Mouse (Mus musculus): Measurements from ENCODE around the gene Ntm. TPM values are rescaled to one million over a fixed set of nuclear protein-coding genes. Genes with fewer than 3 reads are reported as not detected.

Gene Ntm
- polyA plus RNA-seq, 1 experiment = 2.5 TPM

- DNase-seq (ENCODE audit: low spot score) = no peak
Observed at GRCm38 (mm10) chr9:29130717-29131292, 832.1 kb downstream of the Ntm start.

- DNase-seq (ENCODE audit: low spot score) = no peak
Observed at GRCm38 (mm10) chr9:29130316-29130715, 832.6 kb downstream of the Ntm start.

- DNase-seq (ENCODE audit: low spot score) = no peak
Observed at GRCm38 (mm10) chr9:29128416-29128815, 834.5 kb downstream of the Ntm start.

- no peak for DNase-seq (ENCODE audit: low spot score)
Observed at GRCm38 (mm10) chr9:29124455-29124854, 838.5 kb downstream of the Ntm start.

GRCm38 (mm10) chr9:29123828-29124227 lies 839.1 kb downstream of the Ntm start:
- no peak for DNase-seq (ENCODE audit: low spot score)

GRCm38 (mm10) chr9:29117561-29118112 lies 845.3 kb downstream of the Ntm start:
- DNase-seq (ENCODE audit: low spot score) = no peak

GRCm38 (mm10) chr9:29115337-29115736 lies 847.6 kb downstream of the Ntm start:
- no peak for DNase-seq (ENCODE audit: low spot score)

GRCm38 (mm10) chr9:29106771-29107170 lies 856.2 kb downstream of the Ntm start:
- no peak for DNase-seq (ENCODE audit: low spot score)

GRCm38 (mm10) chr9:29104442-29104841 lies 858.5 kb downstream of the Ntm start:
- no peak for DNase-seq (ENCODE audit: low spot score)

GRCm38 (mm10) chr9:29103993-29104392 lies 858.9 kb downstream of the Ntm start:
- DNase-seq (ENCODE audit: low spot score) = no peak

- no peak for DNase-seq (ENCODE audit: low spot score)
Observed at GRCm38 (mm10) chr9:29100624-29101023, 862.3 kb downstream of the Ntm start.

GRCm38 (mm10) chr9:29092443-29092842 lies 870.5 kb downstream of the Ntm start:
- DNase-seq (ENCODE audit: low spot score) = no peak

- no peak for DNase-seq (ENCODE audit: low spot score)
Observed at GRCm38 (mm10) chr9:29088657-29089056, 874.3 kb downstream of the Ntm start.

GRCm38 (mm10) chr9:29087656-29088055 lies 875.3 kb downstream of the Ntm start:
- no peak for DNase-seq (ENCODE audit: low spot score)

GRCm38 (mm10) chr9:29087171-29087570 lies 875.8 kb downstream of the Ntm start:
- no peak for DNase-seq (ENCODE audit: low spot score)

- no peak for DNase-seq (ENCODE audit: low spot score)
Observed at GRCm38 (mm10) chr9:29075924-29076577, 886.9 kb downstream of the Ntm start.

- DNase-seq (ENCODE audit: low spot score) = no peak
Observed at GRCm38 (mm10) chr9:29075243-29075642, 887.7 kb downstream of the Ntm start.

- DNase-seq (ENCODE audit: low spot score) = no peak
Observed at GRCm38 (mm10) chr9:29074494-29074893, 888.4 kb downstream of the Ntm start.

- no peak for DNase-seq (ENCODE audit: low spot score)
Observed at GRCm38 (mm10) chr9:29071997-29072396, 890.9 kb downstream of the Ntm start.

- DNase-seq (ENCODE audit: low spot score) = no peak
Observed at GRCm38 (mm10) chr9:29067572-29067971, 895.4 kb downstream of the Ntm start.

- DNase-seq (ENCODE audit: low spot score) = no peak
Observed at GRCm38 (mm10) chr9:29060293-29060692, 902.6 kb downstream of the Ntm start.

GRCm38 (mm10) chr9:29058811-29059210 lies 904.1 kb downstream of the Ntm start:
- DNase-seq (ENCODE audit: low spot score) = no peak

GRCm38 (mm10) chr9:29055637-29056036 lies 907.3 kb downstream of the Ntm start:
- no peak for DNase-seq (ENCODE audit: low spot score)

Measured in urinary bladder, adult 2 months (tissue).